Mouse (Mus musculus): ENCODE results near the gene Ric8a.

Gene Ric8a

DNA sequence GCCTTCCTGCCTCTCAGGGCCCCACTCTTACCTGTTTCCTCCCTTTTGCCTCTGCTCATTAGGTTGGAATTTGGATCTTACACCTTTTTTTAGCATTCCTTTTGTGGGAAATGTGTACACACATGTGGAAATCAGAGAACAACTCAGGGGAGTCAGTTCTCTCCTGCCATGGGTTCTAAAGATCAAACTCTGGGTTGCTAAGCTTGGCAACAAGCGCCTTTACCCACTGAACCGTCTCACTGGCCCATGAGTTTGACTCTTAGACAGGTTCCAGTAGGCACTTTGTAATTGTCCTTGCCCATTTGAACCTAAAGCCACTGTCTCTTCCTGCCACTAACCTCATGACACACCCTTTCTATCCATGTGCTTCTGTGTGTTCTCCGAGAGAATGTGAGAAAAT, 37.9 kb downstream of the Ric8a start:
- DNase-seq, result no peak

DNA sequence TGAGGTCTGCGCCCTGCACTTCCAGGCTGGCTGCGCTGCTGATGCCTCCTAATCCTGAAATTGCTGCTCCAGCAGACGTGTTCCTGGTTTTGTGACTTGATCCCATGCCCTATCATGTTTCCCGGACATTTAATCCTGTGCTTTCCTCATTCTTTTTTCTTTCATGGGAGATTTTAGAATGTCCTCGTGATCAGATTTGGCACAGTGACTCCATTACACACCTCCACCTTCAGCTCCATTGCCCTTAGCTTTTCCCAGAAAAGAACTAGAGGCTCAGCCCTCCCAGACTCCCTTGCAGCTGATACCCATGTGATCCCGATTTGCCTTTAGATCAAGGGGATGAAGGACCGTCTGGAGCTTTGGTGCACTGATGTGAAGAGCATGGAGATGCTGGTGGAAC, 41.1 kb downstream of the Ric8a start:
- DNase-seq, result no peak

DNA sequence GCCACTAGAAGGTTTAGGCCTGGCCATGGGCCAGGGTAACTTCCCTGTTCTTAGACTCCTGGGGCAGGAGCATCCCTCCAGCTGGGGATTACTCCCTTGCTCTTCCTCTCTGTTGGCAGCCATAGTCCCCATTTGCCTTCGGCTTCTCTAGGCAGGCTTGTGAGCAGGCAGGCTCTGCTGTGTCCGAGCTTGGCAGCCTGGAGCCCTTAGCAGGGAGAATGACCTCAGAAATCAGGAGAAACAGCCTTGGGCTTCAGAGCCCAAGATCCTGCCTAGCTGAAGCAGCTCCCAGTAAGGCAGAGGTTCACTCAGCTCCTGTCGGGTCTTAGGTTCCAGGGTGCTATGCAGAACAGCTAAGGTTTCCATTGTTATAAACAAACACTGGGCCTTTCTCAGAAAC, 42.4 kb downstream of the Ric8a start:
- no peak for DNase-seq

DNA sequence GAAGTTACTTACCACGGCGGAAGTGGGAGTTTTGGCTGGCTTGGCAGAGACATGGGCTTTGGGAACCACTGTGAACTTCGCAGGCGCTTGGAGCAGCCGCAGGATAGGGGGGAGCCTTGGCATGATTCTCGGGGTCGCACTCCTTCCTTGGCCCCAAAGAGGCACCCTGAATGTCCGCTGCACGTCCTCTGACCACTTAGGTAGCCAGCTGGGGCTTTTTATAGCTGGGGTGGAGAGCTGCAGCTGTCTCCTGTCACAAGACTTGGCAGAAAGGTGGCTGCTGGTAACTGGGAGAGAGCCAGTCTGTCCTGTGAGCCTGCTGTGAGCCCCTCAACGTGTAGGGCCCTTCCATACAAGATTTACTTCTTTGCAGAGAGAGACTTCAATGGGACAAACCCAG, 43.5 kb downstream of the Ric8a start, which contains the start of gene Cox8b:
TSS of gene Cox8b (minus strand) at position 227 of the 400 bp plus-strand sequence.
- no peak for DNase-seq

DNA sequence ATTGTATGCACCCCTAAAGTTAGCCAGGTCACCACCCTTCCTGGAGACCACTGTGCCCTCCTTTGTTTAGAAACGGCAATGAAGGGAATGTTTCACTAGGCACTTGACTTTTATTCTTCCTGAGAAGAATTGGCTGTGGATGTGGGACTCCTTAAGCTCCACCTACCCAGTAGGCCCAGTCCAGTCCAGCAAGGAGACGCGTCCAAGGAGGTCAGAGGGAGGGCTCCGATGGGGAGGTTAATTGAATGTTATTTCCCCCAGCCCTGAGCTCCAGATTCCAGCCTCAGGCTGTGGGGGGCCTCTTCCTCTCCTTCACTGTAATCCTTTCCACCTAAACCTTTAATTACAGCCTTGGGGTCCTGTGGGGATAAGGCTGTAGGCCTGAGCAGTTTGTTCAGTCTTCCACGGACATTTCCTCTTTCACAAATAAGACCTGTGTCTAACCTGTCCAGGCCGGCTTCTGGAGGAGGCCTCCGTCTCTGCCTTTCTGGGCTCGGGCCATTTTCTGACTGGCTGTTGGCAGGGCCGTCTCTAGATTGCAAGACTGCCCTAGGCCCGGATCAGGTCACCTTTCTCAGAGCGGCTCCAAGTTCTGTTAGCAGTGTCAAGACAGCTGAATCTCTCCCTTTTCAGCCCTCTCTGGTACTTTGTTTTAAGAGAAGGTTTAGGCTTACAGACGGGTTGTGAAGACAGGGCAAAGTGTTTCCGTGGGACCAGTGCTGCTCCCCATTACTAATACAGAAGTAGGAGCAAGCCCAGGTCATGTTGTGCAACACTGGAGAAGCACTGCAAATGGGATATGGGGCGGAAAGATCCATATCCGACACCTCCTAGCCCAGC, 45.5 kb downstream of the Ric8a start:
- no peak for DNase-seq

DNA sequence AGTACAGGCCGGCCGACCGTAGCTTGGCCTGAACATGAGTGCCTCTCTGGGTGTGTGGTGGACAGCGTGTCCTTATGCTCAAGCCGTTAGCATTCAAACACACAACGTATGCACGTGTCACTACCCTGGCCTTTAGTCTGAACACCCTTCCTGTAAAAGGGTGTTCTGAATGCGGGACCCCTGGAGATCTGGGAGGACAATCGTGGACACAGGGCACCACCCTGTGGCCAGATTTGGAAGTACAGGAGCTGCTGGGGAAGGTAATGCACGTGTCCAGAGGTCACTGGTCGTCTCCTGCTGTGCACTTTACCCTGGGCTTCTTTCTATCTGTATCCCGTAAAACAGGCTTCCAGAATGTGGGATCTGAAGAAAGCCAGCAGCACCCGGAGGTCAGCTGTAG, 46.5 kb downstream of the Ric8a start:
- peak; percentile 80 for DNase-seq

DNA sequence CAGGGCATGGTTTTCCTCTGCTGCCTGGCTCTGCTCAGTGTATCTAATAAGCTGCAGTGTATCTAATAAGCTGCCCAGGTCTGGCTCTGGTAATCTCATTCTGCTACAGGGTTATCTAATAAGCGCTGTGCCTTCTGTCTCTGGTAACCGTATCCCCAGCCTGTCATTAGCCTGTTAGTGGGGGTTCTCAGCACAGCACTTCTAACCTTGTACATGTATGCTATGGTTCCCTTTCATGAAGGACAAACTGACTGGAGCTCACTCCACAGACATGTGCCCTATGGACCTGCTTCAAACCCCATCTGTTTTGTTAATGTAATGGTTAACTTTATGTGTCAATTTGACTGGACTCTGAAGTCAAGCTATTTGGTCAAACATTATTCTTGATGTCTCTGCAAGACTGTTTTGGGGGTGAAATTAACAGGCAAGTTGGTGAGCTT, 48.9 kb downstream of the Ric8a start:
- DNase-seq, result no peak

DNA sequence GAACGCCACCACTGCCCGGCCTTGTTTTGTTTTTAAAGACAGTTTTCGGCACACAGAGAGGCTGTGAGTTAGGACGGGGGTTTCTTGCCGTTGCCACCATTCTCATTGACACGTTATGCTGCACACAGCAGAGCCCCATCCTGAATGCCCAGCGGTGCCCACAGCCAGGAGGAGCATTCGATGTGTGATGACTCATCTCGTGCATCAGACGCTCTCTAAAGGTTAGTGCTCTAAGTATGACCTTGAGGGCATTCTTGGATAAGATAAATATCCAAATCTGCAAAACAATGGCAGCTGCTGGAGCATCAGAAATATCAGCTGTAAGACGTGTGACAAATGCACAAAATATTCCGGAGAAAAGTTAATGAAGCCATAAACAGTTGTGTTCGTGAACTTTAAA, 50.4 kb downstream of the Ric8a start:
- no peak for DNase-seq

DNA sequence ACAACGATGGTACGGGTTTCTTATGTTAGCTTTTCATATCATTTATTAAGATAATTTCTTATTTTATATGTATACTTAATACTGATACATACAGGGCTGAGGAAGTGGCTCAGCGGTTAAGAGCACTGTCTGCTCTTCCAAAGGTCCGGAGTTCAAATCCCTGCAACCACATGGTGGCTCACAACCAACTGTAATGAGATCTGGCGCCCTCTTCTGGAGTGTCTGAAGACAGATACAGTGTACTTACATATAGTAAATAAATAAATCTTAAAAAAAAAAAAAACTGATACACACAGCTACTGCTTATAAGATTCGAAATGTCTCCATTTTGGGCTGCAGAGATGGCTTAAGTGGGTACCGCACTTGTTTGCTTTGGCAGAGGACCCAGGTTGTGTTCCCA, 50.9 kb downstream of the Ric8a start:
- no peak for DNase-seq

DNA sequence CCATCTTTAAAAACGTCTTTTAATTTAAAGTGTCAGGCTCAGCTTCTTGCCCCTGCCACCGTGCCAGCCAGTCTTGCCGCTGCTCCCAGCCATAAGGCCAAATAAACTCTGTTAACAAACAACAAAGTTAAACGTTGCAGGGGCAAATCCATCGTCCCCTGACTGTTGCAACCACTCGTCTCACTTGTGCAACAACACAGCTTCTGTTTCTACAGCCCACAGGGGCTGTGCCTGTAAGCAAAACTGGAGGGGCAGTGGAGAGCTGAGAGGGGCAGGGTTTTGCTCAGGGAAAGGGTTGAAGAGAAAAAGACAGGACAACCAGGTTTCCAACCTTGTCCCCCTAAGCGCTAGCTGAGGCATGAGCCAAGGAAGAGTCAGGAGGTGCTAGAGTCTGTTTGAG, 51.4 kb downstream of the Ric8a start:
- no peak for DNase-seq

DNA sequence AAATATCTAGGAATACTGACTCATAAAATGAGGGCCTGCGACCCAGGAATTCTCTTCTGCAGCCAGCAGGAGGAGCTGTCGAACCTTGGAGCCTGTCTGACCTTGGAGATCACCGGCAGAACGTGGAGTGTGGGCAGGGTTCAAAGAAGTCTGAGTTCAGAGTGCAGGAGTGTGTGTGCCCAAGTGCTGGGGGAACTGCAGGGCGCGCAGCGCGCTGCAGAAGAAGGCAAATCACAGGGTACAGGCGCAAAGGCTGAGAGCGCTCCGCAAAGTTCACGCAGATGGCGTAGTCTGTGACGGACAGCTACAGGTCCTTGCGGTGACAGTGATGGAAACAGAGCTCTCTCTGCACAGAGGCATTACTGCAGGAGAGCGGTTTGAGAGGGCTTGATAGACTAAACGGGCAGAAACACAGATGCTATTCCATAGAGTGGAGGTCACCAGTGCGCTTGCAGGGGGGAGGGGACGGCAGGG, 51.9 kb downstream of the Ric8a start:
- DNase-seq, result peak; percentile 62

DNA sequence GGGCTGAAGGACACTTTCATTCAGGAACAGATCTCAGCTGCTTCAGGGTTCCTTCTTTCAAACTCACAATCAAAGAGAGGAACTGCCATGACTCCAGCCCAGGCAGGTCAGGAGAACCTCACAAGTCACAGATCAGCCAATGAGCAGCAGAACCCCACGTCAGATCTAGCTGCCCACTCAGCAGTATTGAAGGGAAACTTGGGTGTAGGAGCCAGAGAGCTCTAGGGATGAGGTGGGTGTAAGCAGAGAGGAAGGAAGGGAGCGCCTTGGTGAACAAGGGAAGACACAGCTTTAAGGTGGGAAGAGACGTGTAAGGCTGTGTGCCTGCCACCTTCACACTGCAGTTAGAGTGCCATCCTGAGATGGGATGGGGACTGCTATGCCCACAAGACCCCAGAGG, 55.5 kb downstream of the Ric8a start:
- no peak for DNase-seq

DNA sequence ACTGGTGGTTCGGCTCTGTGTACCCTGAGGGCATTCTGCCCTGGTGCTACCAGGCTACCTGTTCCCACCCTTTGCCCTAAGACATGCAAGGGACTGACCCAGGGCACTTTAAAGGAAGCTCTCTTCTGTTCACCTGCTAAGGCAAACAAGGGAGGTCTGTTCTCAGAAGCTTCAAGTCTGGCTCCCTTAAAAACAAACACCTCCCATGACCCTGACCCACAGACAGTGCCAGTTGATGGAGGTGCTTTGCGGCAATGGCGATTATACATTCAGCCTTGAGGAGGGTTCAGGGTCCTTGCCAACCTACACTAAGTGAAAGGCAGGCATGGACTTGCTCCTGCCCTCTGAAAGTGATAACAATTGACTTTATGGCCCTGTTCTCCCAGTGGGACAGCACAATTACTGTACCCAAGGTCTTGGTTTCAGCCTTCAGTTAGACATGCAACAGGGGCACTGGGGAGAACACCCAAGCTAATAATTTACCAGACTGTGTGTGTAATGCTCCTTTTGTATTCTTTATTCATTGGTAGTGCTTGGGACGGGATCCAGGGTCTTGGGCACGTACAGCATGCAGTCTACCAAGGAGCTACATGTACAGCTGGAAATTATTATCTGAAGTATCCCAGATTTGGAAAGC, 56.2 kb downstream of the Ric8a start:
- DNase-seq, result no peak

Measured in right cerebral cortex, postnatal 14 days (tissue).